Mouse (Mus musculus) megakaryocyte progenitor cell, adult 5-6 weeks (primary cell): Measurements from ENCODE around the gene Atp8b4. TPM values are rescaled to one million over a fixed set of nuclear protein-coding genes. Genes with fewer than 3 reads are reported as not detected.
"Not testable (repeated sequence)": the region's sequence is repeated elsewhere in the genome, so short reads cannot be mapped to it uniquely, and the experiment has no call there.

Source experiments
- ATAC-seq: replicated peaks from 2 replicates; pipeline ENCODE4 v1.8.0; 2016; ENCODE audit warnings: mild to moderate bottlenecking, moderate TSS enrichment, inconsistent platforms; ENCODE audit not compliant: poor library complexity
- total RNA-seq, 2 experiments: library from RNA; stranded (forward) in 1 of 2; stranded (reverse) in 1 of 2; fragments of 157-497, 149-512 nt in 1 of 2; fragments of 200-1000 nt in 1 of 2; gene quantifications; 2 replicates each; pipeline versions ENCODE4 v1.2.3 to v1.2.4; 2015 to 2017

The Atp8b4 gene
- total RNA-seq (2015) (276 and 297 TPM in 2 replicates), total RNA-seq (2017) (305 and 319 TPM in 2 replicates)

GRCm38 (mm10) chr2:126500521-126500920, at the start of gene Atp8b4:
Atp8b4 (minus strand) TSS chr2:126500674.
- ATAC-seq, result peak; percentile 29

GRCm38 (mm10) chr2:126549681-126550080, 49.2 kb upstream of the Atp8b4 start:
- ATAC-seq, result no peak

GRCm38 (mm10) chr2:126546392-126546791, 45.9 kb upstream of the Atp8b4 start:
- ATAC-seq, result no peak

GRCm38 (mm10) chr2:126545297-126545696, 44.8 kb upstream of the Atp8b4 start:
- no peak for ATAC-seq

GRCm38 (mm10) chr2:126542211-126542610, 41.7 kb upstream of the Atp8b4 start:
- no peak for ATAC-seq

GRCm38 (mm10) chr2:126540390-126540925, 40.0 kb upstream of the Atp8b4 start:
- no peak for ATAC-seq

- no peak for ATAC-seq
These were observed 37.2 kb upstream of the Atp8b4 start for GRCm38 (mm10) chr2:126537654-126538053.

- ATAC-seq, result peak; percentile 55
These were observed 30.1 kb upstream of the Atp8b4 start for GRCm38 (mm10) chr2:126530581-126530980.

- peak; percentile 61 for ATAC-seq
These were observed 27.0 kb upstream of the Atp8b4 start for GRCm38 (mm10) chr2:126527461-126527860.

GRCm38 (mm10) chr2:126524271-126524670, 23.8 kb upstream of the Atp8b4 start:
- ATAC-seq, result no peak

GRCm38 (mm10) chr2:126523101-126523745, 22.7 kb upstream of the Atp8b4 start:
- ATAC-seq, result not testable (repeated sequence)

- 0 out of 2 replicates have a peak, but pooled peaks have one; percentile 7 for ATAC-seq
These were observed 21.6 kb upstream of the Atp8b4 start for GRCm38 (mm10) chr2:126522056-126522455.

GRCm38 (mm10) chr2:126521471-126521870, 21.0 kb upstream of the Atp8b4 start:
- no peak for ATAC-seq

- ATAC-seq, result peak; percentile 86
These were observed 20.4 kb upstream of the Atp8b4 start for GRCm38 (mm10) chr2:126520828-126521227.

- ATAC-seq, result peak; percentile 79
These were observed 19.6 kb upstream of the Atp8b4 start for GRCm38 (mm10) chr2:126519872-126520581.

GRCm38 (mm10) chr2:126515069-126515826, 14.8 kb upstream of the Atp8b4 start:
- peak; percentile 79 for ATAC-seq

GRCm38 (mm10) chr2:126508228-126508627, 7.8 kb upstream of the Atp8b4 start:
- peak; percentile 63 for ATAC-seq

- peak; percentile 52; the same call in 1 of the 2 replicates for ATAC-seq
These were observed 7.0 kb upstream of the Atp8b4 start for GRCm38 (mm10) chr2:126507477-126507876.

GRCm38 (mm10) chr2:126505156-126505555, 4.7 kb upstream of the Atp8b4 start:
- no peak for ATAC-seq

- ATAC-seq, result peak; percentile 77
These were observed 744 bp downstream of the Atp8b4 start for GRCm38 (mm10) chr2:126499730-126500129.

GRCm38 (mm10) chr2:126498761-126499452, 1.6 kb downstream of the Atp8b4 start:
- ATAC-seq, result no peak
